Comparison of ENCODE assay signal across 8 mouse cellular contexts in the genomic region with DNA sequence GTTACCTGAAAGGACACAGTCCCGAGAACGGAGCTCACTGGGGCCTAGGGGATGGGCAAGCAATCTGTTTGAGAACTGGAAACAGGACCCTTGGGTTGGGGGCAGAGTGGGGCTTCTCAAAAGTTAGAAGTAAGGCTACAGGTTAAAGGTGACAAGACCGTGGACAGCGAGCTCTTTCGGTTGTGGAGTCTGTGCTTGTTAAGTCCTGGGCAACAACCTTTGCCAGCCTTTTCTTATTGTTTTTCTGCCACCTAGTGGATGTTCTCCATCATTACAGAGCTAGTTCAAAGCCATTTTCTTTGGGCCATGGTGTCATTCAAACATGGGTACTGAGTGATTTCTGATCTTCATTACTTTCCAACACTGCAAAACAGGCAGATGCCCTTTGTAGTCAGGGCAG. TPM values are rescaled to one million over a fixed set of nuclear protein-coding genes. Genes with fewer than 3 reads are reported as not detected.
DNase-seq lines count a peak whose midpoint lies in the region; ATAC-seq and TF ChIP-seq lines count a peak whose summit lies in the region.

No protein-coding gene starts in this region.

- H3K4me2 ChIP-seq in lung, embryonic 14.5 days, result no peak overlapping the region
- no peak overlapping the region for H3K4me2 ChIP-seq in midbrain, embryonic 13.5 days (replicated peaks)

- H3K27me3 ChIP-seq in lung, embryonic 14.5 days (ENCODE audit: insufficient read depth, low read length), result no peaks in the 10 kb centered on the region
- H3K27me3 ChIP-seq in midbrain, embryonic 13.5 days, result no peaks in the 10 kb centered on the region

- no peak overlapping the region for H3K4me3 ChIP-seq in lung, embryonic 14.5 days (ENCODE audit: low read depth, low read length)
- no peak overlapping the region for H3K4me3 ChIP-seq in midbrain, embryonic 13.5 days (replicated peaks)

- H3K27ac ChIP-seq in lung, embryonic 14.5 days (ENCODE audit: low read depth), result no peak overlapping the region
- no peak overlapping the region for H3K27ac ChIP-seq in midbrain, embryonic 13.5 days

- ATAC-seq in lung, embryonic 14.5 days (ENCODE audit: insufficient read depth), result no peak
- no peak for ATAC-seq in midbrain, embryonic 13.5 days

- no peak overlapping the region for H3K9ac ChIP-seq in lung, embryonic 14.5 days
- H3K9ac ChIP-seq in midbrain, embryonic 13.5 days (replicated peaks), result no peak overlapping the region

- peak; percentile 33 for DNase-seq in kidney, adult 11 months
- DNase-seq in kidney, postnatal 25 days, result no peak
- DNase-seq in 416B (ENCODE audit: low read depth), result peak; percentile 67
- DNase-seq in CD4-positive, CD25-positive, alpha-beta regulatory T cell, adult 2 months (ENCODE audit: low read depth, low spot score), result peak; percentile 59
- peak; percentile 48 for DNase-seq in cerebellum, adult 8-10 months
- peak; percentile 79 for DNase-seq in lung, embryonic 14.5 days
- DNase-seq in frontal cortex, postnatal 10 days (ENCODE audit: low spot score in 2 of 2), result no peak

- H3K36me3 ChIP-seq in lung, embryonic 14.5 days (ENCODE audit: insufficient read depth), result peaks cover 6% of the 10 kb centered on the region; the same call in 1 of the 2 replicates
- no peaks in the 10 kb centered on the region for H3K36me3 ChIP-seq in midbrain, embryonic 13.5 days

- no peaks in the 10 kb centered on the region for H3K9me3 ChIP-seq in lung, embryonic 14.5 days (ENCODE audit: low read depth, low read length)
- no peaks in the 10 kb centered on the region for H3K9me3 ChIP-seq in midbrain, embryonic 13.5 days

- peak; percentile 79 for TF ChIP-seq CTCF in lung, embryonic 14.5 days (IDR thresholded peaks at IDR 0.05; ENCODE audit: low read depth)

- 0 out of 2 replicates have a peak, but pooled peaks cover 3% of the 10 kb centered on the region for H3K4me1 ChIP-seq in lung, embryonic 14.5 days (ENCODE audit: insufficient read depth)
- peaks cover 32% of the 10 kb centered on the region for H3K4me1 ChIP-seq in midbrain, embryonic 13.5 days (replicated peaks)

- 34% methylated on average over 5 of the region's 5 CpGs for WGBS in lung, embryonic 14.5 days
- 49% methylated on average over 5 of the region's 5 CpGs for WGBS in midbrain, embryonic 13.5 days

RNA-seq across cellular contexts. Expression of a gene that starts 31.1 kb away (rescaled TPM):
- 1.2 and 1.3 TPM in 2 replicates for polyA plus RNA-seq in lung, embryonic 14.5 days (2014; fragmentation: Nextera tagmentation; extraction: Ambion mirVana)
- polyA plus RNA-seq in midbrain, embryonic 13.5 days (2015; fragmentation: Nextera tagmentation; extraction: Ambion mirVana), result 0.59 and 1.4 TPM in 2 replicates

RNA-seq across cellular contexts. Expression of a gene that starts 49.1 kb away (rescaled TPM):
- polyA plus RNA-seq in lung, embryonic 14.5 days (2014; fragmentation: Nextera tagmentation; extraction: Ambion mirVana), result 690 and 693 TPM in 2 replicates
- 749 and 804 TPM in 2 replicates for polyA plus RNA-seq in midbrain, embryonic 13.5 days (2015; fragmentation: Nextera tagmentation; extraction: Ambion mirVana)

Comparison
In these comparisons a context has a peak if more than half of its experiments do, and no peak if none do; other contexts are left out.
1. DNase-seq: peak in kidney, adult 11 months (single experiment), 416B (single experiment), CD4-positive, CD25-positive, alpha-beta regulatory T cell, adult 2 months (single experiment), cerebellum, adult 8-10 months (single experiment) and lung, embryonic 14.5 days (single experiment); none in kidney, postnatal 25 days (0 of 2) and frontal cortex, postnatal 10 days (0 of 2).